Mouse (Mus musculus) MEL-GATA-1-ER (cell line): ENCODE data around the gene Sh3d21.
A peak's percentile ranks its signal among the peaks of the same experiment; 100 is the strongest.
"Not testable (repeated sequence)": the region's sequence is repeated elsewhere in the genome, so short reads cannot be mapped to it uniquely, and the experiment has no call there.

Experiments used
- DNase-seq: peaks from one replicate; pipeline ENCODE4 v3.0.0-alpha.2; 2012; ENCODE audit warnings: low read depth; ENCODE audit errors: extremely low read depth

The Sh3d21 gene

DNA sequence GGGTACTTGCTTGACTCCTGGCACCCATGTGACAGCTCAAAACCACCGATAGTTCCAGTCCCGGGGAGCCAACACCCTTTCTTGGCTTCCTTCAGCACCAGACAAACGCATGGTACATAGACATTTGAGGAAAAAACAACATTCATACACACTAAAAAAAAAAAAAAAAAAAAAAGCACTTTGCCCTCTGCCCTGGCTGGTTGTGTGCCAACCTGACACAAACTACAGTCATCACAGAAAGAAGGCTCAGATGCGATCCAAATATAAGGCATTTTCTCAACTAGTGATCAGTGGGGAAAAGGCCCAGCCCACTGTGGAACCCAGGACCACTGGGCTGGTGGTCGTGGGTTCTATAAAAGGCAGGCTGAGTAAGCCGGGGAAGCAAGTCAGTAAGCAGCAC lies 5.6 kb upstream of the Sh3d21 start:
- no peak for DNase-seq

GRCm38 (mm10) chr4:126166084-126166483 lies 2.8 kb upstream of the Sh3d21 start:
- DNase-seq: no peak

DNA sequence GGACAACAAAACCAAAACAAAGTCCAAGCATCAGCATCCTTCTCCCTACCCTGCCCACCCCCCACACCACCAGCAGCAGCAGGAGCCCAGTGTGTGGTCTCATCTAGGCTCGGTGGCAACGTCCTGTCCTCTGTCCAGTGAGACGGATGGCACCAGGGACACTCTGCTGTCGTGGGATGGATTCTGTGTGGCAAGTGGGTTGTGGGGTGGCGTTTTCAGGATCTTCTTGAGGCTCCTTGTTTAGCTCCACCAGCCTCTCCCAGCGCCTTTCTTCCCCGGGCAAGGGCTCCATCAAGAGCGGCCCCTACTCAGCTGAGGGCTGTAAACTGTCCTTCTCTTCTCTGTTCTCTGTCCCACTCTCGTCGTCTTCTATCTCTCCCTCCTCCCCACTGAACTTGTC lies 1.8 kb upstream of the Sh3d21 start:
- DNase-seq: not testable (repeated sequence)

- DNase-seq: no peak
Observed at GRCm38 (mm10) chr4:126163685-126164084, 394 bp upstream of the Sh3d21 start.

DNA sequence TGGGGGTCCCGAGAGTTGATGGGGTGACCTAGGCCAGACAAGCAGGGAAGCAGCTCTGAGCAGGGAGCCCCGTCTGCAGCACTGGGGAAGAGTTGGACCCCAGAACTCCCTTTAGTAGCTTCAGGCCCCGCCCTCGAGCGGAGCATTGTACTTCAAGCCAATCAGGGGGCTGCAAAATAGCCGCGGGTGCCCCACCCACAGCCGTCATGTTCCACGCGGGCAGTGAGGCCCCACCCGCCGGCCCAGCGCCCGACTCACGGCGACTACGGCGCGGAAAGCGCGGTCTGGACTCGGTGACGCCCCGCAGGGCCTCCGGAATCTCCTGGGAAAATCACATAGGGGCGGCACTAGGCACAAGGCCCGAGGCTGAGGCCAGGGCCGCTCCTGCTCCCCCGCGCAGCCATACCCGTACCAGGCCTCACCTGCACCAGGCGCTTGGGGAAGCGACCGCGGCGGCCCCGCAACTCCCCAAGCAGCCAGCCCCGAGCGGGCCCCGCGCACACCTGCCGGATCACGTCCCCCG lies 686 bp downstream of the Sh3d21 start:
- DNase-seq: peak; percentile 67

DNA sequence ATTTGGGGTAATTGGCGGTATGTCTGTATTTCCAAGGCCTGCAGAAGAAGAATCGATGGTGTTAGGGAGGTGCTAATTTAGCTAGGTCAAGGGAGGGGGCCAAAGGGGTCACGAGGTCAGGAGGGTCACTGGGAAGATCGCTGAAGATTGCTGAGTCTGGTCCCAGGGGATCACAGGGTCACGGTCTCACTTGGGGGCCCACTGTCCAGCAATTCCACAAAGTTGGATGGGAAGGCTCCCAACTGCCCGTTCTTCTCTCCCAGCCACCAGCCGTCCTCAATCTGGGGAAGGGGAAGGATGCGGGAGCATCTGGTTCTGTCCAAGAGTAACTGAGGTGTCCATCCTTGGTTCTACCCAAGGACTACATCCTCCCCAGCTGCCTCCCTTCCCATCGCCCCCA lies 1.3 kb downstream of the Sh3d21 start:
- no peak for DNase-seq

GRCm38 (mm10) chr4:126161456-126161855 lies 1.8 kb downstream of the Sh3d21 start:
- no peak for DNase-seq

- no peak for DNase-seq
Observed at GRCm38 (mm10) chr4:126160981-126161380, 2.3 kb downstream of the Sh3d21 start.

GRCm38 (mm10) chr4:126159455-126159854 lies 3.8 kb downstream of the Sh3d21 start:
- no peak for DNase-seq

DNA sequence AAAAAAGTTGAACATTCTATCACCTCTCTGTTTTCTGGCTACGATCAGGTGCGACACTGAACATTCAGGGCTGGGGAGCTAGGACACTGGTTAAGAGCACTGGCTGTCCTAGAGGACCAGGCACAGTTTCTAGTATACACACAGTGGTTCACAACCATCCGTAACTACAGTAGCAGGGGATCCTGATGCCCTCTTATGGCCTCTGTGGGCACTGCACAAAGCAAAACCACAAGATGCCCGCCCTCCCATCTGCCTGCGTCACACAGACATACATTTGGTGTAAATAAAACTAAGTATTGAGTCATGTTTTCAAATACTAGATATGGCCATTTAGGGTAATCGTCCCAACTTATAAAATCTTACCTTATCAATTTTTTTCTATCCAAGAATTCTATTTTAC lies 5.7 kb downstream of the Sh3d21 start:
- DNase-seq: no peak

DNA sequence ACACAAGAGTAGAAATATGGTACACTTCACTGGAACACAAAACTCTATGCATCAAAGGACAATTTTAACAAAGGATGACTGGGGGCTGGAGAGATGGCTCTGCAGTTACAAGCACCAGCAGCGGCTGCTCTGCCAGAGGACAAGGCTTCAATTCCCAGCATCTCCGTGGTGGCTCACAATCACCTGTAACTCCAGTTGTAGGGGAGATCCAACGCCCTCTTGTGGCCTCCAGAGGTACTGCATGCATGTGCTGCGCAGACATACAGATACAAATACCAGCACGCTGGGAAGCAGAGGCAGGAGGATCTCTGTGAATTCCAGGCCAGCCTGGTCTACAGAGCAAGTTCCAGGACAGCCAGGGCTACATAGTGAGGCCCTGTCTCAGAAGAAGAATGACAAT lies 6.7 kb downstream of the Sh3d21 start:
- DNase-seq: no peak

- no peak for DNase-seq
Observed at GRCm38 (mm10) chr4:126155869-126156268, 7.4 kb downstream of the Sh3d21 start.

- DNase-seq: no peak
Observed at GRCm38 (mm10) chr4:126155183-126155582, 8.1 kb downstream of the Sh3d21 start.

- no peak for DNase-seq
Observed at GRCm38 (mm10) chr4:126152864-126153263, 10.4 kb downstream of the Sh3d21 start.

DNA sequence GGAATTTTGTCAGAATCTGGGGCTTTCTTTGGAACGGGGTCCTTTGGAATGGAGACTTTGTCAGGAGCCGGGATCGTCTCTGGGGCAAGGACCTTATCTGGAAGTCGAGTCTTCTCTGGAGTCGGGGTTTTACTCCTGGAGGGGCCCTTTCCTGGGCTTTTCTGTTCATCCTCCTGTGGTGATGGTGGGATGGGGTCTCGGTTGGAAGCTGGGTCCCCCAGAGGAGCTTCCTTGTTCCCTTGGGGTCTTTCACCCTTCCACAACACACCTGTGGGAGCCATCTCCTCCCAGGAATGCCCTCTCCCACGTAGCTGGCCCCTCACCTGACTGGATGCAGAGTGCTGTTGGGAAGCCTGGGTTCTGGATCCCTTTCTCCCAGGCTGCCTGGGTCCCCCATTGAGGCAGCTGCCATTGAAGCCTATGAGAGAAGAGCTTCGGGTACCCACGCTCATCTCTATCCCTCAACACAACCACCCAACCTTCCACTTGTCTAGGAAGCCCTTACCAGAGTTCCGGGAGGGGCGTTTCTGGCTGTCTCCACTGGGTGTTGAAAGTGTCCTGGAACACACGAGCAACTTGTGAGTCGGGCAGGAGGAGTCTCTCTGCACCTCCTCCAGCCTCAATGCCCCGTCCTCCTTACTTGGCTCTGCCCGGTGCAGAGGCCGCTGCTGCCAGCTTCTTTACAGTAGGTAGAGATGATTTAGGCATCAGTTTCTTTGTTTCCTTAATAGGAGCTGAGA lies 11.4 kb downstream of the Sh3d21 start:
- DNase-seq: no peak

DNA sequence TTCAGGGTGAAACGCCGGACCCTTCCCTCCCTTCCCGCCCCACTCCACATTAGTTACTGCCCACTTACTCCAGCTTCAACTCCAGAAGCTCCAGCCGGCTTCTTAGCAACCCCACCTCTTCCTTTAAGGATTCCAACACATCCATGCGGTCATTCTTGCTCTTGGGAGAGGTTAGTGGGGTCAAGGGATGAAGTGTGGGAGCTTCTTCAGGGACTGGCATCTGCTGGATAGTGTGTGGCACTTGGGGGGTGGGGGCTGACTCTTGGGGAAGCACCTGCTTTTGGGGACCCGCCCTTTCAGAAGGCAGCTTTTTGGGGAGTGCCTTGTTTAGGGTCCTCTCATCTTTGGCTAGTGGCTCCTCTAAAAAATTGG lies 12.4 kb downstream of the Sh3d21 start:
- no peak for DNase-seq

GRCm38 (mm10) chr4:126150297-126150948 lies 12.9 kb downstream of the Sh3d21 start:
- no peak for DNase-seq

- DNase-seq: no peak
Observed at GRCm38 (mm10) chr4:126149798-126150197, 13.5 kb downstream of the Sh3d21 start.

- DNase-seq: no peak
Observed at GRCm38 (mm10) chr4:126149041-126149676, 14.1 kb downstream of the Sh3d21 start.

DNA sequence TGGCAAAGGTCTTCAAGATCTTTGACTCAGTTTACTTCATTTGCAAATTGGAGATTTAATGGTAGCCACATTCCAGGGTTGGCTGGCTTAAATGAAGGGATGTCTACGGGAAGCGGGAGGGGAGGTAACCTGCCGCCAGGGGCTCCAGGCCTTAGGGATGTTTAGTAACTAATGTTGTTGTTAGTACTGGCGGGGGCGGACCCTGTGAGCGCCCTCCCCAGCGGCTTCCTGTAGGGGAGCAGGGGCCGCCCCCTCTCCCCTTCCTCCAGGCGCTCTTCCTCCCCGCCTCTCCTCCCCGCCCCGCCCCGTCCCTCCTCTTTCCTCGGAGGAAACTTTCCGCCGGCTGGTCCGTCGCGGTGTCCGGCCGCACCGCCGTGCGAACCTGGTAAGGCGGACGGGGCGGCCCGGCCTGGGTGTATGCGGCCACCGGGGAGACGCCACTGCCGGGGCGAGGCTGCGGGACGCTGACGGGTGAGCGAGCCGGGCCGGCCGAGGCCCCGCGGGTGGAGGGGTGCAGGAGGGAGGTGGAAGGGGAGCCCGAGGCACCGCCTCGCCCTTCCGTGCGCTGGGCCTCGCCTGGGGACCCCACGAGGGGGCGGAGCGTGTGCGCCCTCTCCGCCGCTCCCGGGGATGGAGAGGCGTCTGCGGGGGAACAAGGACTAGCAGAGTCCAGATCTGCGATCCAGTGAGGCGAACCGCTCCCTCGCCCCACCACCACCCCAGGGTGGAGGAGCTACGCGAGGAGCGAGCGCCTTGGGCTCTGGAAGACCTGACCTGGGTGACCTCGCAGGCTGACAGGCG lies 14.9 kb downstream of the Sh3d21 start:
- DNase-seq: no peak

GRCm38 (mm10) chr4:126147533-126148160 lies 15.6 kb downstream of the Sh3d21 start, which contains the start of gene Eva1b:
Gene Eva1b (plus strand): TSS chr4:126147744.
- DNase-seq: no peak
